Mouse (Mus musculus) ES-Bruce4 (cell line): ENCODE data around the gene E2f2. TPM values are rescaled to one million over a fixed set of nuclear protein-coding genes. Genes with fewer than 3 reads are reported as not detected.

ENCODE experiments used
- H3K27ac ChIP-seq: 2 replicates; pipeline ENCODE4 v1.5.1; 2012; ENCODE audit warnings: low read length, inconsistent platforms; ENCODE audit not compliant: insufficient read depth
- H3K27me3 ChIP-seq: 2 replicates; pipeline ENCODE4 v1.6.1; 2012; ENCODE audit warnings: mild to moderate bottlenecking, low read length, inconsistent platforms; ENCODE audit not compliant: control insufficient read depth, poor library complexity, insufficient read depth, severe bottlenecking
- H3K36me3 ChIP-seq: 2 replicates; pipeline ENCODE4 v1.6.1; 2012; ENCODE audit warnings: inconsistent platforms, mild to moderate bottlenecking, low read length, moderate library complexity; ENCODE audit not compliant: control insufficient read depth, poor library complexity, insufficient read depth, severe bottlenecking
- H3K4me1 ChIP-seq: one replicate; pipeline ENCODE4 v1.8.1; 2011; ENCODE audit warnings: low read length; ENCODE audit not compliant: control insufficient read depth, insufficient read depth
- H3K4me3 ChIP-seq: 2 replicates; pipeline ENCODE4 v1.5.1; 2011; ENCODE audit warnings: low read depth, mild to moderate bottlenecking, low read length
- H3K9ac ChIP-seq: 2 replicates; pipeline ENCODE4 v1.6.1; 2012; ENCODE audit warnings: low read depth, mild to moderate bottlenecking, inconsistent platforms; ENCODE audit not compliant: poor library complexity, severe bottlenecking
- H3K9me3 ChIP-seq: replicated peaks from 2 replicates; pipeline ENCODE4 v1.6.1; 2012; ENCODE audit warnings: mild to moderate bottlenecking, low read length, inconsistent platforms; ENCODE audit not compliant: control insufficient read depth, poor library complexity, insufficient read depth, severe bottlenecking
- CTCF ChIP-seq: IDR thresholded peaks from one replicate; pipeline ENCODE4 v1.8.1; 2011; ENCODE audit warnings: low read depth, low read length
- EP300 ChIP-seq: IDR thresholded peaks from 2 replicates; pipeline ENCODE4 v1.6.1; 2011; ENCODE audit warnings: low read depth, low read length; ENCODE audit not compliant: insufficient read depth
- POLR2A ChIP-seq: IDR thresholded peaks from one replicate; pipeline ENCODE4 v1.8.1; 2011; ENCODE audit warnings: low read length; ENCODE audit not compliant: insufficient read depth
- polyA plus RNA-seq: library from polyadenylated mRNA; stranded (reverse); fragments of >200 nt; gene quantifications from 2 replicates; pipeline ENCODE4 v1.2.4, GENCODE M21; 2011; ENCODE audit warnings: low read depth; ENCODE audit not compliant: missing spikeins, insufficient read depth, insufficient read length

The E2f2 gene
- polyA plus RNA-seq, 1 experiment, result 6.3 TPM

DNA sequence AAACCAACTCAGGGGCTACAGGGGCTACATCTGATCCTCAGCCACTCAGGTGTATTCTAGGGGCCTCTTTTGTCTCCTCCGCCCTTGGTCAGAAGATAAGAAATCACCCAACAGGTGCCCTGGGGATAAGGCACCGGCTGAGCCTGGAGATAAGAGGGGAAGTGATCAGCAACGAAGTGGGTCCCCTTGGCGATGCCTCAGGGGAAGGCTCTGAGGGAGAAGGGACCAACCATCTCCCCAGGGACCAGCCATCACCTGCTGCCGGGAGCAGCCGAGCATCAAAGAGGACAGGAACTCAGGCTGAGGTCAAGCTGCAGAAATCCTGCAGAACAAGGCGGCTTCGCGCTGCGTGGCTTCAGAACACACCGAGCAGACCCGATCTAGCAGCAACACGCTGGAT, 44.5 kb upstream of the E2f2 start:
- no peak for TF ChIP-seq EP300
- TF ChIP-seq CTCF, result no peak
- no peak for TF ChIP-seq POLR2A
- H3K27ac ChIP-seq, result no peak overlapping the region

DNA sequence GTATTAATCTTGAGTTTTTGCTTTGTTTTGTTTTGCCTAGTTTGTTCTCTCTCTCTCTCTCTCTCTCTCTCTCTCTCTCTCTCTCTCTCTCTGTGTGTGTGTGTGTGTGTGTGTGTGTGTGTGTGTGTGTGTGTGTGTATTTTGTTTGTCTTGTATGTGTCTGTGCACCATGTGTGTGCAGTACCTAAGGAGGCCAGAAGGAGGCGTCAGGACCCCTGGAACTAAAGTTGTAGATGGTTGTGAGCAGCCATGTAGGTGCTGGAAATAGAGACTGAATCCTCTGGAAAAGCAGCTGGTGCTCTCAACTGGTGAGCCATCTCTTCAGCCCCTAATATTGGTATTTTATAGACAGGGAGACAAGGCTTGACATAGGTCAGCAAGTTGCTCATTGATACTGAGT, 42.4 kb upstream of the E2f2 start:
- H3K4me3 ChIP-seq, result no peak overlapping the region
- no peaks in the 10 kb centered on the region for H3K36me3 ChIP-seq
- H3K27me3 ChIP-seq, result 0 out of 2 replicates have a peak, but pooled peaks cover 2% of the 10 kb centered on the region
- no peak overlapping the region for H3K9ac ChIP-seq
- no peaks in the 10 kb centered on the region for H3K4me1 ChIP-seq
- TF ChIP-seq EP300 (no peak), POLR2A (no peak), CTCF (no peak)
- H3K27ac ChIP-seq, result no peak overlapping the region
- 0 out of 2 replicates have a peak, but pooled peaks cover 3% of the 10 kb centered on the region for H3K9me3 ChIP-seq

More for the DNA sequence above, 44.5 kb upstream of the E2f2 start:
- Histone ChIP-seq H3K27me3 (no peaks in the 10 kb centered on the region), H3K4me3 (no peak overlapping the region), H3K9ac (no peak overlapping the region), H3K4me1 (no peaks in the 10 kb centered on the region), H3K36me3 (no peaks in the 10 kb centered on the region), H3K9me3 (0 out of 2 replicates have a peak, but pooled peaks cover 3% of the 10 kb centered on the region)

DNA sequence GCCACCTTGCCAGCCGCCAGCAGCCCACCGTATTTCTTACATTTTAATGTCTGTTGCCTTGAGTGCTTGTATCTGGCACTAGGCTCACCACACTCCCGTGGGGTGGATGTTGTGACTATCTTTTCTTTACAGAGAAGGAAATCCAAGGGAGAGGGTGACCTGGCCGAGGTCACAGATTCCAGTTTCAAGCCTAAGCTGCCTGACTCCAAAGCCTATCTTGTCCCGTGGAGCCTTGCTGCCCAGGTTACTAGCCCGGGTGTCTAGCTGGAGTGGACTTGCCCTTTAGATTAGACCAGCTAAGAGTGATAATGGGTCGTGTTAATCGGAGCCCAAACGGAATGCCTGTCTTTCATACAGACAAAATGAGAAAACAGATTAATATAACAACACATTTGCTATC, 38.4 kb upstream of the E2f2 start:
- no peaks in the 10 kb centered on the region for H3K36me3 ChIP-seq
- no peak overlapping the region for H3K9ac ChIP-seq
- TF ChIP-seq POLR2A (no peak), CTCF (no peak), EP300 (no peak)
- no peak overlapping the region for H3K4me3 ChIP-seq
- 0 out of 2 replicates have a peak, but pooled peaks cover 3% of the 10 kb centered on the region for H3K9me3 ChIP-seq
- 0 out of 2 replicates have a peak, but pooled peaks cover 2% of the 10 kb centered on the region for H3K27me3 ChIP-seq
- no peak overlapping the region for H3K27ac ChIP-seq
- H3K4me1 ChIP-seq, result no peaks in the 10 kb centered on the region

DNA sequence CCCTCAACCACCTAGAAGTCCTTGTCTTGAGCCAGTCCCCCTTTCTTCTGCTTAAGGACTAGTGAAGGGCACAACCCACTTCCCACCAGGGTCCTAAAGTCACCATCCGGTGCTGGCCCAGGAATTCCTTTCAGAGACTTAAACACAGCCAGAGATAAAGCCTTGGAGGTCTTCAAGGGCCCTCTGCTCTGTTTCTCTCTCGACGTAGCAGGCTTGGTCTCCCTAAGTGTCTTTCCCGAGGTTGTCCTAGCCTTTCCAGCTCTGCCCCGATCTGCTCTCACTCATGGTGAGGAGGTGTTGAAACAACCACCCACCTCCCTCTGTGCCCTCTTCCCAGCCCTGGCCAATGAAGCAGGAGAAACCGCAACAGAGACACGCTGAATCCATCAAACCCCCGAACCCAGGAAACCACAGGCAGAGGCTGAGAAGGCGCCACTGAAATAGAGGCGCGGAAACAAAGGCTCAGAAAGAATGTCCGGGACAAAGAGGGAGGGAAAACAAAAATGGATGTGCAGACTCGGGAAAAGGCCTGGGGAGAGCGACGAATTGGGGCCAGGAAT, 37.7 kb upstream of the E2f2 start:
- Histone ChIP-seq H3K4me1 (no peaks in the 10 kb centered on the region), H3K27ac (no peak overlapping the region)

DNA sequence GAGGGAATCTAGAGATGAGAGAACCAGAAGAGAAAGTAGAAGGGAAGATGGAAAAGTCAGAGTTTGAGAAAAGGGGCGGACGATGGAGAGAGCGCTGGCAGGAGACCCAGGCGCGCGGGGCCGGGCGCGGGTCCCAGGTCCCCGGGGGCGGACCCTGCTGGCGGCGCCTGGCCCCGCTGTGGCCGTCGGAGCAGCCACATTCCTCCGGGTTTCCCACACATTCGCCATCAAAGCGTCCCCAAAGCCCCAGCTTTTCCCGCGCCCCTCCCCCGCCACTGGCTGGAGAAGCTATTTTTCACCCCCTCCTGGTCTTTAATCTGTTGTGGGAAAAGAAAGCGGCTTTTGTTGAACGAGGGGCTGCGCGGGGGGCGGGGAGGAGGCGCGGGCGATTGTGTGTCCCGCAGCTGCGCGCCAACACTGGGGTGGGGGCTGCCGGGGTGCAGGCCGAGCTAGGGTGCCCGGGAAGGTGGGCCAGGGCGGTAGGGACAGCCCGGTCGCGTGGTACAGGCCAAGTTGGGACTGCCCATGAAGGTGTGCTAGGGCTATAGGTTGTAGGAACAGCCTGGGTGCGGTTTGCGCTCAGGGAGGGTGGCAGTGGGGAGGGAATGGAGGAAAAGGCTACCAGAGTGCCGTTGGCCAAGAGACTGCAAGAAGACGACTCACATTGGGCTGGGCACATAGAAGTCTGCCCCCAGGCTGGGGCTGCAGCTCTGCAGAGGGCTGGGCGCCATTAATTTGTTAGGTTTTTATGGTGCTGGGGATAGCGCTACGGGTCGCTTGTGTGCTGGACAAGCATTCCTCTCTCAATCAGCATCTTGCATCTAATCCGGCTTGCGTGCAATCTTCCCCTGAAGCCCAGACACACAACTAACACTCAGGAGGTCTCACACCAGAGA, 37.0 kb upstream of the E2f2 start:
- Histone ChIP-seq H3K27me3 (0 out of 2 replicates have a peak, but pooled peaks cover 2% of the 10 kb centered on the region), H3K36me3 (no peaks in the 10 kb centered on the region), H3K4me3 (peak overlapping the region; percentile 58), H3K9ac (peak overlapping the region; percentile 56), H3K4me1 (no peaks in the 10 kb centered on the region), H3K9me3 (no peaks in the 10 kb centered on the region), H3K27ac (no peak overlapping the region)
- no peak for TF ChIP-seq CTCF
- TF ChIP-seq EP300, result no peak
- no peak for TF ChIP-seq POLR2A

More for the DNA sequence above, 37.7 kb upstream of the E2f2 start:
- H3K9ac ChIP-seq, result peak overlapping the region; percentile 56
- H3K9me3 ChIP-seq, result 0 out of 2 replicates have a peak, but pooled peaks cover 3% of the 10 kb centered on the region
- TF ChIP-seq EP300 (no peak), POLR2A (no peak), CTCF (no peak)
- no peaks in the 10 kb centered on the region for H3K36me3 ChIP-seq
- peak overlapping the region; percentile 58 for H3K4me3 ChIP-seq
- 0 out of 2 replicates have a peak, but pooled peaks cover 2% of the 10 kb centered on the region for H3K27me3 ChIP-seq
